In genomic region chr4:127413997-127414964, GRCm38 (mm10) we compare ENCODE assay signal across 15 mouse cellular contexts. TPM values are rescaled to one million over a fixed set of nuclear protein-coding genes. Genes with fewer than 3 reads are reported as not detected.
DNase-seq lines count a peak whose midpoint lies in the region; ATAC-seq lines count a peak whose summit lies in the region.
"Had no signal": no experiment of that assay in that cellular context is flagged by ENCODE, and none has a peak within 500 bp of the region (broad histone marks: within the 10 kb centered on the region; RNA-seq: fewer than 3 reads in every experiment).

No protein-coding gene starts in this region.

- no peaks in the 10 kb centered on the region for H3K9me3 ChIP-seq in midbrain, embryonic 10.5 days (replicated peaks)
- H3K9me3 ChIP-seq in midbrain, embryonic 15.5 days = no peaks in the 10 kb centered on the region
- no peaks in the 10 kb centered on the region for H3K9me3 ChIP-seq in hindbrain, embryonic 13.5 days
- H3K9me3 ChIP-seq in stomach, embryonic 15.5 days = no peaks in the 10 kb centered on the region
- H3K9me3 ChIP-seq: embryonic facial prominence, embryonic 13.5 days; heart, embryonic 10.5 days; hindbrain, embryonic 15.5 days had no signal

- no peak overlapping the region for H3K4me2 ChIP-seq in midbrain, embryonic 15.5 days
- no peak overlapping the region for H3K4me2 ChIP-seq in hindbrain, embryonic 13.5 days
- no peak overlapping the region for H3K4me2 ChIP-seq in stomach, embryonic 15.5 days
- H3K4me2 ChIP-seq: embryonic facial prominence, embryonic 13.5 days; hindbrain, embryonic 15.5 days had no signal

- no peak for ATAC-seq in midbrain, embryonic 15.5 days (replicated peaks)
- no peak for ATAC-seq in hindbrain, embryonic 13.5 days (ENCODE audit: low FRiP score)
- no peak for ATAC-seq in stomach, embryonic 15.5 days (ENCODE audit: insufficient read depth, low FRiP score, low read depth)
- ATAC-seq: activated CD4-positive, CD25-positive, alpha-beta regulatory T cell, adult 4 months had no signal

- H3K27ac ChIP-seq in midbrain, embryonic 10.5 days (replicated peaks) = 0 out of 2 replicates have a peak overlapping the region, but pooled peaks have one; percentile 46
- H3K27ac ChIP-seq in midbrain, embryonic 15.5 days = no peak overlapping the region
- H3K27ac ChIP-seq in hindbrain, embryonic 13.5 days = peak overlapping the region; percentile 64
- peak overlapping the region; percentile 59; the same call in 1 of the 2 replicates for H3K27ac ChIP-seq in stomach, embryonic 15.5 days
- H3K27ac ChIP-seq: embryonic facial prominence, embryonic 13.5 days; heart, embryonic 10.5 days; hindbrain, embryonic 15.5 days had no signal

- peaks cover 24% of the 10 kb centered on the region for H3K4me1 ChIP-seq in midbrain, embryonic 10.5 days
- peaks cover 19% of the 10 kb centered on the region for H3K4me1 ChIP-seq in midbrain, embryonic 15.5 days
- H3K4me1 ChIP-seq in hindbrain, embryonic 13.5 days (replicated peaks) = peaks cover 50% of the 10 kb centered on the region
- peaks cover 29% of the 10 kb centered on the region for H3K4me1 ChIP-seq in stomach, embryonic 15.5 days

- WGBS in midbrain, embryonic 10.5 days = 67% methylated on average over 14 of the region's 14 CpGs
- 35% methylated on average over 14 of the region's 14 CpGs for WGBS in midbrain, embryonic 15.5 days
- WGBS in hindbrain, embryonic 13.5 days = 23% methylated on average over 14 of the region's 14 CpGs
- 26% methylated on average over 14 of the region's 14 CpGs for WGBS in stomach, embryonic 15.5 days

- no peaks in the 10 kb centered on the region for H3K36me3 ChIP-seq in midbrain, embryonic 10.5 days
- H3K36me3 ChIP-seq in midbrain, embryonic 15.5 days (replicated peaks) = no peaks in the 10 kb centered on the region
- no peaks in the 10 kb centered on the region for H3K36me3 ChIP-seq in hindbrain, embryonic 13.5 days
- H3K36me3 ChIP-seq in stomach, embryonic 15.5 days = no peaks in the 10 kb centered on the region
- H3K36me3 ChIP-seq: embryonic facial prominence, embryonic 13.5 days; heart, embryonic 10.5 days; hindbrain, embryonic 15.5 days had no signal

- peaks cover 10% of the 10 kb centered on the region; the same call in 1 of the 2 replicates for H3K27me3 ChIP-seq in midbrain, embryonic 10.5 days (ENCODE audit: low read depth, poor library complexity, severe bottlenecking)
- H3K27me3 ChIP-seq in midbrain, embryonic 15.5 days (replicated peaks) = no peaks in the 10 kb centered on the region
- no peaks in the 10 kb centered on the region for H3K27me3 ChIP-seq in hindbrain, embryonic 13.5 days
- H3K27me3 ChIP-seq in stomach, embryonic 15.5 days (replicated peaks) = no peaks in the 10 kb centered on the region
- H3K27me3 ChIP-seq: embryonic facial prominence, embryonic 13.5 days; hindbrain, embryonic 15.5 days had no signal

- H3K4me3 ChIP-seq in midbrain, embryonic 10.5 days = no peak overlapping the region
- H3K4me3 ChIP-seq in midbrain, embryonic 15.5 days = no peak overlapping the region
- no peak overlapping the region for H3K4me3 ChIP-seq in hindbrain, embryonic 13.5 days
- H3K4me3 ChIP-seq in stomach, embryonic 15.5 days (replicated peaks) = no peak overlapping the region
- H3K4me3 ChIP-seq: embryonic facial prominence, embryonic 13.5 days; heart, embryonic 10.5 days; hindbrain, embryonic 15.5 days had no signal

- H3K9ac ChIP-seq in midbrain, embryonic 15.5 days = no peak overlapping the region
- no peak overlapping the region for H3K9ac ChIP-seq in hindbrain, embryonic 13.5 days
- H3K9ac ChIP-seq in stomach, embryonic 15.5 days = no peak overlapping the region
- H3K9ac ChIP-seq: embryonic facial prominence, embryonic 13.5 days; hindbrain, embryonic 15.5 days had no signal

- DNase-seq in adrenal gland, adult (ENCODE audit: inconsistent age in 2 of 2, low spot score in 1 of 2) = peak; percentile 37 to 67
- no peak for DNase-seq in adrenal gland, postnatal 25 days
- DNase-seq in midbrain, embryonic 10.5 days (ENCODE audit: low spot score) = no peak
- DNase-seq in left cerebral cortex, adult 9 months (ENCODE audit: low spot score in 2 of 2) = no peak
- no peak for DNase-seq in Muller cell, postnatal 12 days (ENCODE audit: inconsistent ontology term)
- DNase-seq: cerebellum, adult 11-12 months; kidney, postnatal 10 days had no signal

RNA-seq across cellular contexts. Expression of gene Gjb5, which starts 56.3 kb away (rescaled TPM):
- total RNA-seq in adrenal gland, postnatal 25 days (2021) = not detected in 2 replicates
- 0.27 and 0.98 TPM in 2 replicates for polyA plus RNA-seq in midbrain, embryonic 10.5 days (2016; fragmentation: Nextera tagmentation; extraction: Ambion mirVana)
- polyA plus RNA-seq in midbrain, embryonic 15.5 days (2015; fragmentation: Nextera tagmentation; extraction: Ambion mirVana) = 0.10 and 0.13 TPM in 2 replicates
- 0.18 and 0.25 TPM in 2 replicates for polyA plus RNA-seq in hindbrain, embryonic 13.5 days (2015; fragmentation: Nextera tagmentation; extraction: Ambion mirVana)
- polyA plus RNA-seq in stomach, embryonic 15.5 days (2015; fragmentation: Nextera tagmentation; extraction: Ambion mirVana) = 0.76 and 0.90 TPM in 2 replicates
- total RNA-seq: left cerebral cortex, postnatal 10 days had no signal
- polyA plus RNA-seq: activated CD4-positive, CD25-positive, alpha-beta regulatory T cell, adult 4 months had no signal

Comparison
In these comparisons a context has a peak if more than half of its experiments do, and no peak if none do; other contexts are left out.
1. DNase-seq: peak in adrenal gland, adult (2 of 2); none in adrenal gland, postnatal 25 days (single experiment), midbrain, embryonic 10.5 days (single experiment), left cerebral cortex, adult 9 months (0 of 2) and Muller cell, postnatal 12 days (single experiment).